Mouse (Mus musculus) olfactory bulb, adult 2 months (tissue): ENCODE data around the gene Dlk1.

Experiments
- CTCF ChIP-seq: fragments of 200-500 bp; IDR thresholded peaks from 2 replicates; pipeline ENCODE4 v1.5.1; 2012; ENCODE audit warnings: low read depth, mild to moderate bottlenecking, low read length, moderate library complexity; ENCODE audit not compliant: insufficient read depth
- POLR2A ChIP-seq: fragments of 200-500 bp; IDR thresholded peaks from 2 replicates; pipeline ENCODE4 v1.6.1; 2012; ENCODE audit warnings: mild to moderate bottlenecking, low read depth, low read length, moderate library complexity; ENCODE audit not compliant: insufficient read depth

DNA sequence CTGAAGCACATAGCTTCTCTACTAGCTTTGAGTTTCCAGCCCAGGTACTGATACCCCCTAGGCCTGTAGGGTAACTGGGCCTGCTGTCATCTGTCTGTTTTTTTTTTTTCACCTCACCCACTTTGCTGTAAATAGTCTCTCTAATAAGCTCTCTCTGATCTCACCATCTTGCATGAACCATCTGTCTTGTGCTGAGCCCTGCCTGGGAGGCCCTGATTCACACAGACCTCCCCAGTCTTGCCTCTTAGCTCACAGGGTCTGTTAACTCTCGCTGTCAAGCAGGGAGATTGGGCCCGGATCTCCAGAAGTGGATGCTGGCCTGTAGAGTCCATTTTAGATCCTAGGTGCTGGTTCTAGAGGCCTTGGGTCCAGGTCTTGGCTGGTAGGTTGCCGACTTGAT is 9.3 kb upstream of the Dlk1 start:
- TF ChIP-seq CTCF (no peak), POLR2A (no peak)
